Mouse (Mus musculus) liver, adult 2 months (tissue): Measurements from ENCODE around the gene Hpd. TPM values are rescaled to one million over a fixed set of nuclear protein-coding genes. Genes with fewer than 3 reads are reported as not detected.

Source experiments
- DNase-seq: peaks from one replicate; pipeline ENCODE4 v3.0.0-alpha.2; 2011; ENCODE audit warnings: low read depth, low spot score; ENCODE audit errors: extremely low read depth
- H3K27ac ChIP-seq: fragments of 200-500 bp; replicated peaks from 2 replicates; pipeline ENCODE4 v1.5.1; 2012; ENCODE audit warnings: low read depth, mild to moderate bottlenecking, control low read depth, inconsistent platforms, low read length; ENCODE audit not compliant: insufficient read depth
- H3K27me3 ChIP-seq: fragments of 200-500 bp; 2 replicates; pipeline ENCODE4 v1.6.1; 2012; ENCODE audit warnings: mild to moderate bottlenecking, moderate library complexity, low read length, inconsistent platforms; ENCODE audit not compliant: control insufficient read depth, insufficient read depth
- H3K36me3 ChIP-seq: fragments of 200-500 bp; 2 replicates; pipeline ENCODE4 v1.6.1; 2012; ENCODE audit warnings: low read length, inconsistent platforms; ENCODE audit not compliant: control insufficient read depth, insufficient read depth
- H3K4me1 ChIP-seq: fragments of 200-500 bp; 2 replicates; pipeline ENCODE4 v1.6.1; 2011; ENCODE audit warnings: low read length; ENCODE audit not compliant: control insufficient read depth, insufficient read depth
- H3K4me3 ChIP-seq: fragments of 200-500 bp; 2 replicates; pipeline ENCODE4 v1.5.1; 2011; ENCODE audit warnings: low read depth, mild to moderate bottlenecking, control low read depth, low read length, moderate library complexity; ENCODE audit not compliant: insufficient read depth
- H3K79me2 ChIP-seq: fragments of 200-500 bp; 2 replicates; pipeline ENCODE4 v1.6.1; 2012; ENCODE audit warnings: inconsistent platforms, mild to moderate bottlenecking, low read length, moderate library complexity; ENCODE audit not compliant: control insufficient read depth, insufficient read depth
- H3K9ac ChIP-seq: fragments of 200-500 bp; 2 replicates; pipeline ENCODE4 v1.6.1; 2012; ENCODE audit warnings: low read depth, mild to moderate bottlenecking, control low read depth, inconsistent platforms, low read length
- CTCF ChIP-seq: fragments of 200-500 bp; IDR thresholded peaks from 2 replicates; pipeline ENCODE4 v1.5.1; 2011; ENCODE audit warnings: low read depth, low read length, control low read depth
- POLR2A ChIP-seq: fragments of 200-500 bp; IDR thresholded peaks from 2 replicates; pipeline ENCODE4 v1.6.1; 2011; ENCODE audit warnings: low read length, control low read depth; ENCODE audit not compliant: insufficient read depth; ENCODE audit errors: extremely low read depth
- WGBS: fragments of 180-500 bp; shearing (Covaris S2); methylation state at CpG from one replicate; pipeline ENCODE4 v1.1.7; 2018; 5-methylcytosine and 5-hydroxymethylcytosine counted together
- polyA plus RNA-seq: library from polyadenylated mRNA; depleted of rRNA; stranded (reverse); fragments of >200 nt; gene quantifications from 2 replicates; pipeline ENCODE4 v1.2.3, GENCODE M21; 2012
- total RNA-seq: library from RNA; depleted of rRNA; stranded (reverse); fragments of >200 nt; gene quantifications from 2 replicates; pipeline ENCODE4 v1.2.3, GENCODE M21; 2014

The Hpd gene
- total and polyA plus RNA-seq, 2 experiments: 3,656 to 3,813 TPM

GRCm38 (mm10) chr5:123157972-123158371 is 24.6 kb downstream of the Hpd start:
- Histone ChIP-seq H3K9ac (no peak overlapping the region), H3K79me2 (no peaks in the 10 kb centered on the region), H3K4me3 (no peak overlapping the region), H3K36me3 (peaks cover 56% of the 10 kb centered on the region), H3K4me1 (no peaks in the 10 kb centered on the region), H3K27me3 (no peaks in the 10 kb centered on the region), H3K27ac (no peak overlapping the region)
- no peak for TF ChIP-seq POLR2A
- no peak for DNase-seq
- 89% methylated on average over 4 of the region's 4 CpGs for WGBS

GRCm38 (mm10) chr5:123156763-123157162 is 25.8 kb downstream of the Hpd start:
- Histone ChIP-seq H3K36me3 (peaks cover 53% of the 10 kb centered on the region), H3K4me3 (no peak overlapping the region), H3K4me1 (no peaks in the 10 kb centered on the region), H3K9ac (no peak overlapping the region), H3K79me2 (peaks cover 6% of the 10 kb centered on the region; the same call in 1 of the 2 replicates), H3K27me3 (no peaks in the 10 kb centered on the region), H3K27ac (no peak overlapping the region)
- DNase-seq: no peak
- WGBS: 91% methylated on average over 12 of the region's 12 CpGs
- TF ChIP-seq CTCF (peak; percentile 71), POLR2A (no peak)

GRCm38 (mm10) chr5:123155425-123155824 is 27.1 kb downstream of the Hpd start:
- peaks cover 13% of the 10 kb centered on the region; the same call in 1 of the 2 replicates for H3K79me2 ChIP-seq
- TF ChIP-seq CTCF: peak; percentile 77
- TF ChIP-seq POLR2A: no peak
- no peaks in the 10 kb centered on the region for H3K27me3 ChIP-seq
- WGBS: 62% methylated on average over 7 of the region's 7 CpGs
- no peak overlapping the region for H3K27ac ChIP-seq
- H3K4me1 ChIP-seq: no peaks in the 10 kb centered on the region
- peaks cover 45% of the 10 kb centered on the region for H3K36me3 ChIP-seq
- DNase-seq: peak; percentile 61
- no peak overlapping the region for H3K4me3 ChIP-seq
- no peak overlapping the region for H3K9ac ChIP-seq

- Histone ChIP-seq H3K4me1 (peaks cover 7% of the 10 kb centered on the region; the same call in 1 of the 2 replicates), H3K27me3 (no peaks in the 10 kb centered on the region), H3K9ac (no peak overlapping the region), H3K36me3 (peaks cover 28% of the 10 kb centered on the region), H3K4me3 (no peak overlapping the region), H3K27ac (no peak overlapping the region), H3K79me2 (peaks cover 18% of the 10 kb centered on the region; the same call in 1 of the 2 replicates)
- no peak for DNase-seq
- 86% methylated on average over 1 of the region's 1 CpGs for WGBS
- no peak for TF ChIP-seq POLR2A
- TF ChIP-seq CTCF: no peak
Measured at GRCm38 (mm10) chr5:123152901-123153300, 29.6 kb downstream of the Hpd start.

GRCm38 (mm10) chr5:123151707-123152362 is 30.7 kb downstream of the Hpd start:
- no peak for TF ChIP-seq CTCF
- TF ChIP-seq POLR2A: no peak

GRCm38 (mm10) chr5:123151077-123151476 is 31.4 kb downstream of the Hpd start:
- Histone ChIP-seq H3K4me3 (no peak overlapping the region), H3K27ac (peak overlapping the region; percentile 35), H3K79me2 (peaks cover 20% of the 10 kb centered on the region; the same call in 1 of the 2 replicates), H3K4me1 (peaks cover 7% of the 10 kb centered on the region; the same call in 1 of the 2 replicates), H3K9ac (0 out of 2 replicates have a peak overlapping the region, but pooled peaks have one; percentile 3), H3K27me3 (no peaks in the 10 kb centered on the region), H3K36me3 (peaks cover 23% of the 10 kb centered on the region)
- 57% methylated on average over 7 of the region's 7 CpGs for WGBS
- DNase-seq: peak; percentile 43
- no peak for TF ChIP-seq CTCF
- no peak for TF ChIP-seq POLR2A

More at GRCm38 (mm10) chr5:123151707-123152362, 30.7 kb downstream of the Hpd start:
- 91% methylated on average over 18 of the region's 19 CpGs for WGBS
- Histone ChIP-seq H3K27me3 (no peaks in the 10 kb centered on the region), H3K36me3 (peaks cover 21% of the 10 kb centered on the region), H3K9ac (no peak overlapping the region), H3K79me2 (peaks cover 20% of the 10 kb centered on the region; the same call in 1 of the 2 replicates), H3K4me3 (no peak overlapping the region), H3K27ac (no peak overlapping the region), H3K4me1 (peaks cover 7% of the 10 kb centered on the region; the same call in 1 of the 2 replicates)
- DNase-seq: no peak
